Mouse (Mus musculus) central nervous system, embryonic 18 days (tissue): ENCODE measurements around the gene Slc35c2. TPM values are rescaled to one million over a fixed set of nuclear protein-coding genes. Genes with fewer than 3 reads are reported as not detected.

Source experiments
- polyA plus RNA-seq: library from polyadenylated mRNA; depleted of rRNA; stranded (reverse); fragments of >200 nt; gene quantifications from 2 replicates; pipeline ENCODE4 v1.2.3, GENCODE M21; 2012; rRNA removed

The Slc35c2 gene
- 54.2 and 56.0 TPM in 2 replicates for polyA plus RNA-seq

DNA sequence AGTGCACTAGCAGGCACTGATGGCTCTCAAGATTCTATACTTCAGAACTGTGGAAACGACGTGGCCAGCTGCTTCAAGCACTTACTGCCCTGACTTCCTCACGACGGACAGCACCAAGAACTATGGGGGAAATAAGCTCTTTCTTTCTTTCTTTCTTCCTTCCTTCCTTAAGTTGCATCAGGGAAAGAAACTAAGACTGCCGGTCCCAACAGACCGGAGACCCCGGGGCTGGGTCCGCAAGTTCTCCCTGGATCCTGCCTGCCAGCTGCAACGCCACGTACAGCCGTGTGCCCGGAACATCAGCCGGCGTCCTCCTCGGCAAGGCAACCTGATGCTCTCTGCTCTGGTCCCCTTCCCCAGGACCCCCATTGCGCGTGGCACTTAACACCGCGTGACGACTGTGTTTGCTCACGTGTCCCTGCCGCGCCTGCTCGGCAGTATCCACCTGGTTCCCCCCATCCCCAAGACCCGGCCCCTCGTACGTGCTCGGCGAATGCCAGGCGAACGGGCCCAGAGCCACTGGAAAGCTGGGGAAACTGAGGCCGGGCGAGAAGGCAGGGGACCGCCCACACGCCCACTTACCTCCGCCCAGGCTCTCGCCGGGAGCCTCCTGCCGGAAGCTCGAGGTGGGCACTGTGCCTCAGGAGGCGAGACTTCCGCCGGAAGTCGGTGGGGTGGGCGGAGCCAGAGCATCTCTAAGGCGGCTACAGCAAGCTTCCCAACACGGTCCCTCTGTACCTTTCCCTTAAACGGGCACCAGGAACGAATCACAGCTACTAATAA lies at the start of gene Slc35c2:
Slc35c2 (minus strand) TSS at position 668 of the 783 bp plus-strand sequence.

DNA sequence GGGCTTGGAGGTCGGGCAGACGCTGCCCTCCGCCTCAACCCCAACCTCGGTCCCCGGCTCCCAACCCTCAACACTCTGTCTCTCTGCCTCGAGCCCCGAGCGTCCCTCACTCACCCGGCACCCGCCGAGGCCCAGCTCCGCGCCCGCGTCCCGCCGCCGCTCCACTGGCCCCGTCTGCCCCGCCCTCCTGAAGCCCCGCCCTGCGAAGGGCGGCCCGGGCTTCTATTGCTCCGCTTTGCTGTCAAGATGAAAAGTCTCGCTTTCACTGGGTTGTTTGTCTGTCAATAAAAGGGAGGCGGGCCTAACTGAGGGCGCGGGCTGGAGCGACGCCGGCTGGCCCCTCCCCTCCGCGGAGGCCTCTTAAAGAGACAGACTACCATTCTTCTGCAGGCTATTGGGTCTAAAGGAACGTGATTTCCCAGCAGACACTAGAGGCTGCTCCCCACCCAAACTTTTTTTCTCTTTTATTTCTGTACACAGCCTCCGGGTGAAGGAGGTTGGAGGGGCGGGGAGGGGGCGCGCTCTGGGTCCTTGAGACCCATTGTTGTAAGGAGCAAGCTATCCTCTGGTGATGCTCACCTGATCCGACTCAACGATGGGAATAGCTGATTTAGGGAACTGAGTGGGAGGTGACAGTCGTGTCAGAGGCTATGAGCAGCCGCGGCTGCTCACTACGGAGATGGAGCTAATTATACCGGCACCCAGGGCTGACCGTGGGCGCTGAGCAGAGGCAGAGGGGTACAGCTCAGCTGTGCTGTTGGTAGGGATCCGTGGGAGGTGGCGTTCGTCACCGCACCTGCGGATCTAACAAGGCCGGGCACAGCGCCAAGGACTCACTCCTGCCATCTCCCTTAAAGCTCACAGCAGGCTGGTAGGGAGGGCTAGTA lies 38.9 kb upstream of the Slc35c2 start, which contains the start of gene Elmo2:
Elmo2 (minus strand) TSS at position 176 of the 887 bp plus-strand sequence.

GRCm38 (mm10) chr2:165234613-165235291 lies 52.9 kb downstream of the Slc35c2 start, which contains the start of gene Cdh22:
TSS of gene Cdh22 (minus strand) at chr2:165234853.

Other genes starting within 250 kb of the Slc35c2 start
- gene Cd40, start 232.2 kb downstream of the Slc35c2 start, polyA plus RNA-seq = 4.4 and 5.0 TPM in 2 replicates
- gene 1700025C18Rik, start 197.1 kb downstream of the Slc35c2 start, polyA plus RNA-seq = not detected in 2 replicates
- gene Cdh22, start 53.0 kb downstream of the Slc35c2 start, polyA plus RNA-seq = 11.9 and 12.2 TPM in 2 replicates
- gene Elmo2, start 38.6 kb upstream of the Slc35c2 start, polyA plus RNA-seq = 106 and 108 TPM in 2 replicates
- 4.9 and 5.1 TPM in 2 replicates for gene Zfp663, start 80.9 kb upstream of the Slc35c2 start, polyA plus RNA-seq
- gene Zfp334, start 100.4 kb upstream of the Slc35c2 start, polyA plus RNA-seq = 12.4 and 12.9 TPM in 2 replicates
- 0.03 and 0.20 TPM in 2 replicates for gene Ocstamp, start 112.5 kb upstream of the Slc35c2 start, polyA plus RNA-seq
- gene Slc13a3, start 185.4 kb upstream of the Slc35c2 start, polyA plus RNA-seq = 5.4 and 6.9 TPM in 2 replicates
- 35.6 and 38.5 TPM in 2 replicates for gene Trp53rka, start 205.5 kb upstream of the Slc35c2 start, polyA plus RNA-seq
- gene Slc2a10, start 215.9 kb upstream of the Slc35c2 start, polyA plus RNA-seq = 1.5 and 1.7 TPM in 2 replicates